Mouse (Mus musculus) forebrain, embryonic 15.5 days (tissue): ENCODE data around the gene Rad21l. TPM values are rescaled to one million over a fixed set of nuclear protein-coding genes. Genes with fewer than 3 reads are reported as not detected.

Source experiments
- ATAC-seq: fragments of 200-750 bp; cut with Nextera tagmentation; replicated peaks from 2 replicates; pipeline ENCODE4 v1.8.0; 2017; ENCODE audit warnings: mild to moderate bottlenecking, moderate TSS enrichment, moderate library complexity
- H3K27ac ChIP-seq: fragments of 300-500 bp; sonication (generic); replicated peaks from 2 replicates; pipeline ENCODE4 v1.5.1; 2015; ENCODE audit warnings: mild to moderate bottlenecking, inconsistent platforms
- H3K27me3 ChIP-seq: fragments of 300-500 bp; sonication (generic); 2 replicates; pipeline ENCODE4 v1.6.1; 2015; ENCODE audit warnings: inconsistent platforms
- H3K36me3 ChIP-seq: fragments of 300-500 bp; sonication (generic); 2 replicates; pipeline ENCODE4 v1.6.1; 2015; ENCODE audit warnings: mild to moderate bottlenecking, inconsistent platforms
- H3K4me1 ChIP-seq: fragments of 300-500 bp; sonication (generic); 2 replicates; pipeline ENCODE4 v1.6.1; 2015; ENCODE audit warnings: inconsistent platforms
- H3K4me2 ChIP-seq: fragments of 300-500 bp; sonication (generic); replicated peaks from 2 replicates; pipeline ENCODE4 v1.6.1; 2015; ENCODE audit warnings: mild to moderate bottlenecking, inconsistent platforms
- H3K4me3 ChIP-seq: fragments of 300-500 bp; sonication (generic); 2 replicates; pipeline ENCODE4 v1.5.1; 2015; ENCODE audit warnings: mild to moderate bottlenecking, inconsistent platforms
- H3K9ac ChIP-seq: fragments of 300-500 bp; sonication (generic); replicated peaks from 2 replicates; pipeline ENCODE4 v1.6.1; 2015; ENCODE audit warnings: mild to moderate bottlenecking, inconsistent platforms
- H3K9me3 ChIP-seq: fragments of 300-500 bp; sonication (generic); 2 replicates; pipeline ENCODE4 v1.6.1; 2016; ENCODE audit warnings: inconsistent platforms
- WGBS: fragments of 180-500 bp; shearing (Covaris S2); methylation state at CpG from one replicate; pipeline ENCODE4 v1.1.7; 2015; ENCODE audit warnings: mixed read lengths; 5-methylcytosine and 5-hydroxymethylcytosine counted together
- polyA plus RNA-seq: library from polyadenylated mRNA; unstranded; fragments of >200 nt; fragmentation: Nextera tagmentation; extraction: Ambion mirVana; gene quantifications from 2 replicates; pipeline ENCODE4 v1.2.1, GENCODE M21; 2015

Gene Rad21l
- polyA plus RNA-seq, result 0.10 TPM in 1 of 2 replicates, not detected in the other

DNA sequence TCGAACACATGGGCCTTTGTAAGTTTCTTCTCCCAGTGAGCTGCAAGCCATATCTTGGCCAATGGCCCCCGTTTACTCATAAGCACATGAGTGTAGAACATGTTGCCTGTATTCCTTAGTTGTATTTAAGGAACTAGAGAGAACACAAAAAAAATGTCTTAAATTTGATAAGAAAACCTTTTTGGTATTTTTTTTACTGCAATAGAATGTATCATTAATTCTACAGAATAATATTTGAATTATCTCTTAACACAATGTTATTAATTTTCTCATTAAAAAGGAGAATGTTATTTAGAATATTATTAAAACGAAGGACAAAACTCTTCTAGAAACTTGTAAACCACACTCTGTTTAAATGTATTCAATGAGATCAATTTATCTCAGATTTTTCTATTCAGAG is at the start of gene Rad21l:
Rad21l (minus strand) TSS at position 101 of the 400 bp plus-strand sequence.
- Histone ChIP-seq H3K4me2 (no peak within 1 kb of the TSS), H3K4me1 (no peaks in the 10 kb centered on the region; the same call in 1 of the 2 replicates), H3K9me3 (no peaks in the 10 kb centered on the region), H3K27me3 (no peaks in the 10 kb centered on the region), H3K36me3 (no peaks in the 10 kb centered on the region), H3K27ac (no peak within 1 kb of the TSS), H3K4me3 (no peak within 1 kb of the TSS), H3K9ac (no peak within 1 kb of the TSS)
- 78% methylated on average over 3 of the region's 3 CpGs for WGBS
- ATAC-seq, result no peak

DNA sequence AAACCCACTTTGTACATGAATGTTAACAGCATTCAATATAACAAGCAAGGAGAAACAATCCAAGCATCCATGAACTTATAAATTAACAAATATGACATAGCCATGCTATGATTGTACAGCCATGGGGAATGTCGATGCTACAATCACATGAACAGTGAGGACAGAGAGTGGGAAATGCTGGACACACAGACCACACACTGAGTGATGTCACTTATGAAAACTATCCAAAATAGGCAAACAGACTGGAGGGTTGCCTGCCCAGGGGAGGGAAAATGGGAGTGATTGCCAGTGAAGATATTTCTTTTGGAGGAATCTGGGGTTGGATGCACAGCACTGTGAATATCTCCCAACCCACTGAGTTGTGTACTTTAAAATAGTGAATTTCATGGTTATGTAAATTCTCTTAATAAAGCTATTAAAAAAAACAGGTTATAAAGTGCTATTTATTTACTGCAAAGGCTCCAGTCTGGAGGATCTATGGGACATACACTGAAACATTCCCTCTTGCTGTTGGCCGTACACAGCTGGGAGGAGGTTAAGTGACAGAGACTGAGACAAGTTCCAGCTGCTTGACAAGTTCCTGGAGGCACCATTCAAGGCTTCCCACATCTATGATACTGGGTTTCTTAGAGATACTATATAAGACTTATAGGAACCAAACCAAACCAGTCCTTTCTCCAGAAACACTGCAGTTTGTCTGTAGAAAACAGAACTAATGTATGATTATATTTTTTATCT is 48.2 kb upstream of the Rad21l start:
- H3K9ac ChIP-seq, result no peak overlapping the region
- no peaks in the 10 kb centered on the region for H3K9me3 ChIP-seq
- H3K4me3 ChIP-seq, result no peak overlapping the region
- H3K36me3 ChIP-seq, result peaks cover 52% of the 10 kb centered on the region
- no peaks in the 10 kb centered on the region for H3K27me3 ChIP-seq
- WGBS, result 93% methylated on average over 2 of the region's 2 CpGs
- no peak overlapping the region for H3K4me2 ChIP-seq
- H3K4me1 ChIP-seq, result no peaks in the 10 kb centered on the region
- H3K27ac ChIP-seq, result no peak overlapping the region
- no peak for ATAC-seq

GRCm38 (mm10) chr2:151715526-151715925 is 47.2 kb upstream of the Rad21l start:
- 92% methylated on average over 4 of the region's 4 CpGs for WGBS
- no peak overlapping the region for H3K4me3 ChIP-seq
- no peak for ATAC-seq

GRCm38 (mm10) chr2:151712647-151713046 is 44.3 kb upstream of the Rad21l start:
- H3K4me3 ChIP-seq, result no peak overlapping the region
- ATAC-seq, result no peak
- 44% methylated on average over 3 of the region's 3 CpGs for WGBS
- H3K27ac ChIP-seq, result no peak overlapping the region
- peaks cover 21% of the 10 kb centered on the region for H3K36me3 ChIP-seq
- H3K4me1 ChIP-seq, result no peaks in the 10 kb centered on the region
- H3K9me3 ChIP-seq, result no peaks in the 10 kb centered on the region
- H3K9ac ChIP-seq, result no peak overlapping the region
- no peak overlapping the region for H3K4me2 ChIP-seq
- no peaks in the 10 kb centered on the region for H3K27me3 ChIP-seq

More at GRCm38 (mm10) chr2:151715526-151715925, 47.2 kb upstream of the Rad21l start:
- H3K27me3 ChIP-seq, result no peaks in the 10 kb centered on the region
- H3K27ac ChIP-seq, result no peak overlapping the region
- no peak overlapping the region for H3K4me2 ChIP-seq
- H3K36me3 ChIP-seq, result peaks cover 42% of the 10 kb centered on the region
- no peaks in the 10 kb centered on the region for H3K9me3 ChIP-seq
- no peaks in the 10 kb centered on the region for H3K4me1 ChIP-seq
- no peak overlapping the region for H3K9ac ChIP-seq

DNA sequence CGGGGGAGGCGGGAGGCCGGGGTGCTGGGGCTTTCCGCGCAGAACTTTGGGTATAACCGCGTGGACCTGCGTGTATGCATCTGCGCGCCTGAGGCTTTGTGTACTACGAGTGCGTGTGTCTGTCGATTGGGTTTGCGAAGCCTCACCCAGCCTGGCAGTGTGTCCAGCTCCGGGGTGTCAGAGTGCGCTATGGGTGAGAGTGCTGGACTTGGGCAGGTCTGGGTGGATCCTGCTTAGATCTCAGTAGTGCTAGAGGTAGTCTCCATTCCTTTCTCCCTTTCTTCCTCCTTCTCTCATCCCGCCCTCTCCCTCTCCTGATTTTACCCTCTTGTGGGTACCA is 34.5 kb upstream of the Rad21l start:
- H3K9ac ChIP-seq, result peak overlapping the region; percentile 89
- WGBS, result 1% methylated on average over 17 of the region's 17 CpGs
- ATAC-seq, result peak; percentile 72
- H3K27me3 ChIP-seq, result no peaks in the 10 kb centered on the region
- peaks cover 19% of the 10 kb centered on the region for H3K4me1 ChIP-seq
- peak overlapping the region; percentile 52 for H3K27ac ChIP-seq
- H3K36me3 ChIP-seq, result 0 out of 2 replicates have a peak, but pooled peaks cover 16% of the 10 kb centered on the region
- peak overlapping the region; percentile 80 for H3K4me3 ChIP-seq
- peak overlapping the region; percentile 90 for H3K4me2 ChIP-seq
- no peaks in the 10 kb centered on the region for H3K9me3 ChIP-seq

DNA sequence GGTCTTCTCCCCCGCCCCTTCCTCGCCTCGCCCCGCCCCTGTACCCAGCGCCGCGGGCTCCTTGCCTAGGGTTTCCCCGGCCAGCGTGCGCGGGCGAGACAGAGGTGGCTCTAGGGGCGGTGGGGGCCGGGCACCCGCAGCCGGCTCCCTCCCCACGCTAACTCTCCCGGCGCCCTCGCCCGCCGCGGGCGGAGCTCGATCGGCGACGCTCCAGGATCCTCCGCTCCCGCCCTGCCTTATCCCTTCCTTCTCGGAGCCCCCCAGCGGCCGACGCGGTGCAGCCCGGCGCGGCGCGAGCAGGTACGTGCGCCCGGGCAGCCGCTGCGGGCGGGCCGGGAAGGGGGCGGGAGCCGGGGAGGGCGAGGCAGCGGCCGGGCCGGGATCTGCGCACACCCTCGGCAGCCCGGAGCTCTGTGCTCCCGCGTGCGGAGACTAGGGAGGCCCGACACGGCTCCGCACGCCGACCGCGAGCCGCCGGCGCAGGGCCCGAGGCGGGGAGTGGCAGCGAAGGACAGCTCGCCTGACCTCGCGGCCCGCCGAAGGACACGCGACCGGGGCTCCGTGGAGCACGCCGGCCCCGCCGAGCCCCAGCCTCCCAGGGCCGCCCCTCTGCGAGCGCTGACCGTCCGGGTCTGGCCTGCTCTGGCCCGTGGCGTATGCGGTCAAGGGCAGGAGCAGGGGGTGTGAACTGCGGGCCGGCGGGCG is 34.0 kb upstream of the Rad21l start:
- peak overlapping the region; percentile 52 for H3K27ac ChIP-seq
- peak overlapping the region; percentile 89 for H3K9ac ChIP-seq
- no peaks in the 10 kb centered on the region for H3K27me3 ChIP-seq
- H3K4me3 ChIP-seq, result peak overlapping the region; percentile 80
- peak overlapping the region; percentile 90 for H3K4me2 ChIP-seq
- 0 out of 2 replicates have a peak, but pooled peaks cover 10% of the 10 kb centered on the region for H3K36me3 ChIP-seq
- WGBS, result under 1% methylated on average over 75 of the region's 97 CpGs
- H3K9me3 ChIP-seq, result no peaks in the 10 kb centered on the region
- H3K4me1 ChIP-seq, result peaks cover 19% of the 10 kb centered on the region
- ATAC-seq, result peak; percentile 90

GRCm38 (mm10) chr2:151701231-151702145 is 33.2 kb upstream of the Rad21l start, which contains the start of gene Tmem74b:
TSS of gene Tmem74b (plus strand) at chr2:151702008.
- peak within 1 kb of the TSS; percentile 80 for H3K4me3 ChIP-seq
- peak within 1 kb of the TSS; percentile 89 for H3K9ac ChIP-seq
- peaks cover 19% of the 10 kb centered on the region for H3K4me1 ChIP-seq
- ATAC-seq, result no peak; the same call in 1 of the 2 replicates
- H3K36me3 ChIP-seq, result 0 out of 2 replicates have a peak, but pooled peaks cover 4% of the 10 kb centered on the region
- WGBS, result 4% methylated on average over 23 of the region's 25 CpGs
- peak within 1 kb of the TSS; percentile 90 for H3K4me2 ChIP-seq
- H3K27ac ChIP-seq, result peak within 1 kb of the TSS; percentile 52
- no peaks in the 10 kb centered on the region for H3K9me3 ChIP-seq
- H3K27me3 ChIP-seq, result no peaks in the 10 kb centered on the region

DNA sequence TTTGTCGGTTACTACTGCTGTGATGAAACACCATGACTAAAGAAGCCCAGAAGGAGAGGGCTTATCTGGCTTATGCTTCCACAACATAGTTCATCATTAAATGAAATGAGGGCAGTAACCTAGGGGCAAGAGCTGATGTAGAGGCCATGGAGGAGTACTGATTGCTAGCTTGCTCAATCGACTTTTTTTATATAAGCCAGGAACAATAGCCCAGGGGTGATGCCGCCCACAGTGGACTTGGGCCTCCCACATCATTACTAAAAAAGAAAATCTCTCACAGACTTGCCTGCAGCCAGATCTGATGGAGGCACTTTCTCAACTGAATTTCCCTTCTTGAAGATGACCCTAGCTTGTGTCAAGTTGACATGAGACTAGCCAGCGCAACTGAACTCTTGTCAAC is 14.6 kb upstream of the Rad21l start:
- WGBS, result 88% methylated on average over 4 of the region's 4 CpGs
- Histone ChIP-seq H3K9ac (no peak overlapping the region), H3K27ac (no peak overlapping the region), H3K9me3 (no peaks in the 10 kb centered on the region), H3K36me3 (no peaks in the 10 kb centered on the region), H3K27me3 (no peaks in the 10 kb centered on the region), H3K4me3 (no peak overlapping the region), H3K4me2 (no peak overlapping the region), H3K4me1 (no peaks in the 10 kb centered on the region)
- no peak for ATAC-seq

- WGBS, result 57% methylated on average over 3 of the region's 3 CpGs
- Histone ChIP-seq H3K9me3 (no peaks in the 10 kb centered on the region), H3K9ac (no peak overlapping the region), H3K27ac (no peak overlapping the region), H3K36me3 (no peaks in the 10 kb centered on the region), H3K4me2 (no peak overlapping the region), H3K27me3 (no peaks in the 10 kb centered on the region), H3K4me3 (no peak overlapping the region), H3K4me1 (no peaks in the 10 kb centered on the region)
- peak; percentile 81 for ATAC-seq
Measured at GRCm38 (mm10) chr2:151682357-151682756, 14.0 kb upstream of the Rad21l start.

GRCm38 (mm10) chr2:151676234-151676633 is 7.9 kb upstream of the Rad21l start:
- H3K4me1 ChIP-seq, result no peaks in the 10 kb centered on the region
- H3K9ac ChIP-seq, result no peak overlapping the region
- H3K27me3 ChIP-seq, result no peaks in the 10 kb centered on the region
- H3K4me3 ChIP-seq, result no peak overlapping the region
- no peaks in the 10 kb centered on the region for H3K9me3 ChIP-seq
- no peak; the same call in 1 of the 2 replicates for ATAC-seq
- WGBS, result 65% methylated on average over 2 of the region's 2 CpGs
- H3K36me3 ChIP-seq, result no peaks in the 10 kb centered on the region
- H3K4me2 ChIP-seq, result no peak overlapping the region
- H3K27ac ChIP-seq, result no peak overlapping the region

- Histone ChIP-seq H3K4me2 (no peak overlapping the region), H3K27ac (no peak overlapping the region), H3K4me3 (no peak overlapping the region), H3K36me3 (no peaks in the 10 kb centered on the region), H3K27me3 (no peaks in the 10 kb centered on the region), H3K9ac (no peak overlapping the region), H3K4me1 (no peaks in the 10 kb centered on the region; the same call in 1 of the 2 replicates), H3K9me3 (no peaks in the 10 kb centered on the region)
- WGBS, result 50% methylated on average over 1 of the region's 1 CpGs
- no peak for ATAC-seq
Measured at GRCm38 (mm10) chr2:151670968-151671329, 2.6 kb upstream of the Rad21l start.
